19 mouse cellular contexts compared by ENCODE assay signal in the genomic region with DNA sequence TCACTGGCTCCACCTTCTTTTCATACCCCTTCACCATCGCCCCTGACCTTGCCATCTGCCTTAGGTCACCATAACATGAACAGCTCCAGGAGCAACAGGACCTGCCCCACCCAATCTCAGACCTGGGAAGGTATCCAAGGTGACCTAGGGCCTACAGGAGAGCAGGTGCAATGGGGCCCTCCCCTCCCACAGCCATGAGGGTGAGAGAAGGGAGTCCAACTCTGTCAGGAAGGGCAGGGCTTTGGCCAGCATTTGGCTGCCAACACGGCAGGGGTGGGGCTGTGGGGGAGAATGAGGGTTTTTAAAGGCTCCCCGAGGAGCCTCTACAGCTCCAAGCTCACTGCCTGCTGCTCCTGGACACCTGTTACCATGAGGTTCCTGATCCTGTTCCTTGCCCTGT. TPM values are rescaled to one million over a fixed set of nuclear protein-coding genes. Genes with fewer than 3 reads are reported as not detected.
"Had no signal": no experiment of that assay in that cellular context is flagged by ENCODE, and none has a peak within 500 bp of the region (broad histone marks: within the 10 kb centered on the region; RNA-seq: fewer than 3 reads in every experiment).

No protein-coding gene starts in this region.

RNA-seq across cellular contexts. Expression of a gene that starts 8.2 kb away (rescaled TPM):
- polyA plus RNA-seq: heart, adult 2 months; heart, embryonic 11.5 days; heart, embryonic 13.5 days; heart, embryonic 15.5 days; heart, postnatal 0 days; hindbrain, embryonic 11.5 days; hindbrain, embryonic 13.5 days; hindbrain, embryonic 15.5 days; intestine, embryonic 14.5 days; kidney, embryonic 14.5 days; kidney, embryonic 16.5 days; limb, embryonic 10.5 days; limb, embryonic 12.5 days; limb, embryonic 14.5 days; liver, embryonic 11.5 days; liver, embryonic 13.5 days had no signal

RNA-seq across cellular contexts. Expression of a gene that starts 8.8 kb away (rescaled TPM):
- polyA plus RNA-seq: gonadal fat pad, adult 2 months; heart, adult 2 months; heart, embryonic 11.5 days; heart, embryonic 13.5 days; heart, embryonic 15.5 days; heart, postnatal 0 days; hindbrain, embryonic 11.5 days; hindbrain, embryonic 13.5 days; hindbrain, embryonic 15.5 days; hindbrain, postnatal 0 days; intestine, embryonic 14.5 days; intestine, embryonic 16.5 days; kidney, embryonic 14.5 days; kidney, embryonic 16.5 days; limb, embryonic 12.5 days; limb, embryonic 14.5 days; liver, embryonic 11.5 days; liver, embryonic 13.5 days had no signal

RNA-seq across cellular contexts. Expression of a gene that starts 24.3 kb away (rescaled TPM):
- polyA plus RNA-seq: gonadal fat pad, adult 2 months; heart, adult 2 months; heart, embryonic 11.5 days; heart, embryonic 13.5 days; heart, embryonic 15.5 days; heart, postnatal 0 days; hindbrain, embryonic 11.5 days; hindbrain, embryonic 13.5 days; hindbrain, embryonic 15.5 days; hindbrain, postnatal 0 days; intestine, embryonic 14.5 days; intestine, embryonic 16.5 days; kidney, embryonic 14.5 days; kidney, embryonic 16.5 days; limb, embryonic 10.5 days; limb, embryonic 12.5 days; limb, embryonic 14.5 days; liver, embryonic 11.5 days; liver, embryonic 13.5 days had no signal

RNA-seq across cellular contexts. Expression of a gene that starts 33.6 kb away (rescaled TPM):
- polyA plus RNA-seq: gonadal fat pad, adult 2 months; heart, adult 2 months; heart, embryonic 11.5 days; heart, embryonic 13.5 days; heart, embryonic 15.5 days; heart, postnatal 0 days; hindbrain, embryonic 11.5 days; hindbrain, embryonic 13.5 days; hindbrain, embryonic 15.5 days; hindbrain, postnatal 0 days; intestine, embryonic 14.5 days; intestine, embryonic 16.5 days; kidney, embryonic 14.5 days; kidney, embryonic 16.5 days; limb, embryonic 10.5 days; limb, embryonic 12.5 days; limb, embryonic 14.5 days; liver, embryonic 11.5 days; liver, embryonic 13.5 days had no signal

RNA-seq across cellular contexts. Expression of a gene that starts 53.4 kb away (rescaled TPM):
- polyA plus RNA-seq: heart, adult 2 months; heart, embryonic 11.5 days; heart, embryonic 13.5 days; heart, embryonic 15.5 days; heart, postnatal 0 days; hindbrain, embryonic 11.5 days; hindbrain, embryonic 13.5 days; hindbrain, embryonic 15.5 days; hindbrain, postnatal 0 days; intestine, embryonic 14.5 days; intestine, embryonic 16.5 days; kidney, embryonic 14.5 days; kidney, embryonic 16.5 days; limb, embryonic 10.5 days; limb, embryonic 12.5 days; limb, embryonic 14.5 days; liver, embryonic 11.5 days; liver, embryonic 13.5 days had no signal
